Mouse (Mus musculus): ENCODE data around the gene Tcf7l2.

Gene Tcf7l2

DNA sequence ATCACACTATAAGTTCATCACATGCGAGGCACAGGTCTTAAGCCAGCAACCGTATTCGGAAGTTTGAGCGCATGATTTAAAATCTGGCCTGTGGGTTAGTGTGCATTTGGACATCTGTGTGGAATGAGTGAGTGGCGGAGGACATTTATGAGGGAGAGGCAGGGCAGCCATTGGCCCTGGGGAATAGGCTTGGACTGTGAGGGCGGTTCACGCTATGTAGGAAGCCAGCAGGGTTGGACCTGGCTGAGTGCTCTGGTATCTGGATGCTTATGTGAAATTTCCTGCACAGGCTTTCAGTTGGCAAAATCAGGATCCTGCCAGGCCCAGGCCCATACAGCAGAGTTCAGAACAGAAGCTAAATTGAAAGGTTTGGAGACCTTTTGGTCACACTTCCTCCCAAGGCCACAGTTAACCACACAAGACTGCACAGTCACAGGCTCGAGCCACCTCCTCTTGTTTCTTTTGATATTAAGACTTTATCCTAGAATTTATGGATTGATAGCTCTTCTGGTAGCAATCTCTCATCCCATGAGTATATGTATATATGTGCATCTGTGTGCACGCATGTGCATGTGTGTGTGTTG is 89.4 kb downstream of the Tcf7l2 start:
- DNase-seq (ENCODE audit: low spot score): no peak

DNA sequence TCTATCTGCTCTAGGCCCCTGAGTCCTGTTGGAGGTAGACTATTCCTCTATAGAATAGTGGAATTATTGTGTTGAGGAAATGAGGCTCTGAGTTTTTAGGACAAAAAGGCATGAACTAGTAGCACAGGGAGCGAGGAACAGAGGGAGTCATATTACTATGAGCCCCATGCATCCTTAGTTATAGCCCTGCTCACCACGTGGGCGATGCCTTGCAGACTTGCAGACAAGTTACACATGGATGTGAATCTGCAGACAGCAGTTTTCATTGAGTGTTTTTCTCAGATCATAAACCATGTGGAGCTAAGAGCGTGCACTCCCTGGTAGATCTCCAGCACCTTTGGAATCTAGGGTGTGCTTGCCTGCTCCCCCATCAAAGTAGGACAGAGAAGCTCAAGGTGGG is 90.5 kb downstream of the Tcf7l2 start:
- DNase-seq (ENCODE audit: low spot score): no peak

DNA sequence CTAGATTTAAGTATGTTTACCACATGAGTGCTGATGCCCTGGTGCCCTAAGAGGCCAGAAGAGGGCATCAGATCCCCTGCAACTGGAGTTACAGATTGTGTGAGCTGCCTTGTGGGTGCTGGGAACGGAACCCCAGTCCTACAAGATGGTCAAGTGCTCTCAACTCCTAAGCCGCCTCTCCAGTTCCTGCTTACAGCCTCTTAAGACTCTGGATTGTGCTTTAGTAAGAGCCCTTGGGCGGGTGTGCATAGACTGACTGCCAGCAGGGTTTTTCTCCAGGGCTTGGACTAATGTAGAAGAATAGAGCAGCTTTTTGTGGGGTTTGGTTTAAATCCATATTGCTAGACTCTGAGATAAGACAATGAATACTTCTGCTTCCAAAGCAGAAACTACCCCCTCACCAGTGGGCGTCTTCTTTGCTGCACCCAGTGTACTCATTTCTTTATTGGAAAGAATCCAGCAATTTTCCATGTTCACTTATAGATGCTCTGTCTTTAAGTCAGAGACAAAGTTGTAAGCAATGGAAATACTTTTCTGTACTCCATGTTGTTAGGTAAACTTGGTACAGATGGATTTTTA is 92.3 kb downstream of the Tcf7l2 start:
- no peak for DNase-seq (ENCODE audit: low spot score)

DNA sequence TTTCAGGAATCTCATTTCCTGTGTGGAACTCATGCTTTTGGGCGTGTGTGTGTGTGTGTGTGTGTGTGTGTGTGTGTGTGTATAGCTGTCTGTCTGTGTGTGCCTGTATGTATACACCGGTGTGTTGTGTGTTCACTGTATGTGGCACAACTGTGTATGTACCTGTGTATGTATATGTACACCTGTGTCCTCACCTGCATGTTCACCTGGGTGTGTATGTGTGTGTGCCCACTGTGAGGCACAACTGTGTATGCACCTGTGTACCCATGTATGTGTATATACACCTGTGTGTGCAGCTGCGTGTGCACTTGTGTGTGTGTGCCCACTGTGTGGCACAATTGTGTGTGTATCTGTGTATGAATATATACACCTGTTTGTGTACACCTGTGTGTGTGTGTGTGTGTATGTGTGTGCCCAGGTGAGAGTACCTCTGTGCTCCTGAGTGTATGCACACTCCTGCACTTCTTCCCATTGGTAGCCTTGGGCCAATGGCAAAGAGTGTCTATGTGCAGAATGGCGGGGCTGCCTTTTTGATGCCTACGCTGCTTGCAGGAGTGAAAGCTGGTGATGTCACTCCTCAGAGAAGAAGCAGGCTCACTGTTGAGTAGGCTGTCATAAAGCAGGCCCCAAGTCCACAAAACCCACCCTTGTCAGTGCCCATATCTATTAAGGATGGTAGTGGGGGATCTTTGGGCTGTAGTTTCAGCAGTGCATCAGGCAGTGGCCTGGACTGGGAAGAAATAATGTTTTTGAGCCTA is 95.5 kb downstream of the Tcf7l2 start:
- no peak for DNase-seq (ENCODE audit: low spot score)

DNA sequence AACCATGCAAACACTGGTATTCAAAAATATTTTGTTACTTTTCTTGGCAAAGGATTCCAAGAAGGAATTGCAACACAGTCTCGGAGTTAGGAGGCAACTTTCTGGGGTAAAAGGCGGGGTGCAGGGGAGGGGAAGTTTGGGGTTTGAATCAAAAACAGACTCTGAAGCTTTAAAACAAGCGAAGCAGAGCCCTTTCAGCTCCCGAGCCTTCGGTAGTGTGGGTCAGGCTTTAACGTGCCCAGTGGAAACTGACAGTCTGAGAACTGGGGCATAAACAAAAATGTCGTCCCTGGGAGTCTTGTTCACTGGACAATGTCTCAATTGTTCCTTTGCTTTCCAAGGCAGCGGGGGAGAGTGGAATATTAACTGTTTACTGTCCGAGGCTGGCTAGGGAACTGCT is 96.3 kb downstream of the Tcf7l2 start:
- DNase-seq (ENCODE audit: low spot score): no peak

DNA sequence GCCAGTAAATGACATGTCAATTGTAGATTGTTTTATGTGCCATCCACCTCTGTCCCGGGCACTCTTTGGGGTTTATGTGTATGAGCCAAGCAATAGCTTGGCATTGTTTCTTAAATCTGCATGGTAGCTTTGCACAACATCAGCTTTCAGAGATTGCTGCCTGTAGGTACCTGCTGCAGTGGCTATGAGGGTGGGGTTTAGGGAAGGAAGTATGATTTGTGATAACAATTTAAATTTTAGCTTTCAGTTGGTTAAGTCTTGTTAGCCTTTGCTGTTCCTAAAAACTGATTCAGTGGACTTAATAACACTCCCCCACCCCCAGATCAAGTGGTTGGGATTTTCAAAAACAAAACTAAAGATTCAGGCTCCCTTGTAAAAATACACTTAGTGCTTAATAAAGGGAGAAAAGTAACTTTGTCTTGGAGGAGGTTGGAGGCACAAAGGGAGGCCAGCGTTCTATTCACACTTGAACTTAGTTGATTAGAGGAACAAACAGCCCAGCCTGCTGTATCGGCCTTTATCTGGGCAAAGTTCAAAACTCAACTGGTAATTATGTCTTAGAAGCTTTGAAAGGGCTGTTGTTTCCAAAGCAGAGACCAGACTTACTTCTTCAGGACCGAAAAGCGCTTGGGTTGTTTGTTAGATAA is 96.9 kb downstream of the Tcf7l2 start:
- DNase-seq (ENCODE audit: low spot score): no peak

DNA sequence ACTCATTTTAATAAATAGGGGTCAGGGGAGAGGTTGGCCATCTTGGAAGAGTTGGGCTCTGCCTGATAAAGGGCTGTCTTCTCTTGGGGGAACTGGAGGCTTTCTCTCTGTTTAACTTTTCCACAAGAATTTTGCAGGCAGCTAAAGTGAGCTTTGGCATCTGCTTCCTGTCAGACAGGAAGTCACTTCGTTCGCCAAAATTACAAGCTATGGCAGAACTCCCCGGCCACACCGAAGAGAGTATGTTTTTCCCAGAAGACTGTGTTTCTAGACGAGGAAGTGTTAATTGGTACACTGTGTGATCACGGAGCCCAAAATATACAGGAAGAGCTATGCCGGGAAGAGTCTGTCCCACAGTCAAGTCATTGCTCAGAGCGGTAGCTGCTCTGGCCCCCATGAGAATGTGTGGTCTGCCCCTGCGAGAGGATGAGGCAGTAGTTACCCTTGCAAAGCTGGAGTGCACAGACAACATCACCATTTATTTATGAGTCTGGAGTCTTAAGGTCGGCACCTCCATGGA is 97.5 kb downstream of the Tcf7l2 start:
- DNase-seq (ENCODE audit: low spot score): no peak

DNA sequence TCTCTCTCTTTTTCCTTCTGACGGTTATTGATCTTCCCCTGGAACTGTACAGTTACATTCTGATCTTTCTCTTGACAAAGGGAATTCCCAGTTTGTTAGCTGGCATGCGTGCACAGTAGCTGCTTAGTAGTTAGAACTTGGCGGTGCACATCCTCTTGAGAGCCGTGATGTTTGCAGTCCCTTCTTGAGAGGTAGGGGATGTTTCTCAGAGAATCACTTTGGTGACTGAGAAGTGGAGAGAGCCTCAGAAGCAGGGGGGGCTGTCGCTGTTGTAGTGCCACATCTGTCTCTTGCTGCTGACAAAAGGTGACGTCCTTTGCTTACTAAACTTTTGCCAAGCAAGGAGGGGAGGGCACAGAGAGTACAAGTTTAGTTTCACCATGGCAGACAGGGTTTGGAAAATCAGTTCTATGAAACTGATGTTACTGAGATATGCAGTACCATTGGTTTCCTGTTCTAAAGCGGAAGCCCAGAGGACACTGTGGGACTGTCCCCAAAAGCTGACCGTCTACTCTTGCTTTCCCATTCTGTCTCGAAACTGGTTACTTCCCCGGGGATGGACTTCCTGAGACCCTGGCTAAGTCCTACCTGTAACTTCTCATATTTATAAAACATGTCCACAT is 99.0 kb downstream of the Tcf7l2 start:
- DNase-seq (ENCODE audit: low spot score): no peak

DNA sequence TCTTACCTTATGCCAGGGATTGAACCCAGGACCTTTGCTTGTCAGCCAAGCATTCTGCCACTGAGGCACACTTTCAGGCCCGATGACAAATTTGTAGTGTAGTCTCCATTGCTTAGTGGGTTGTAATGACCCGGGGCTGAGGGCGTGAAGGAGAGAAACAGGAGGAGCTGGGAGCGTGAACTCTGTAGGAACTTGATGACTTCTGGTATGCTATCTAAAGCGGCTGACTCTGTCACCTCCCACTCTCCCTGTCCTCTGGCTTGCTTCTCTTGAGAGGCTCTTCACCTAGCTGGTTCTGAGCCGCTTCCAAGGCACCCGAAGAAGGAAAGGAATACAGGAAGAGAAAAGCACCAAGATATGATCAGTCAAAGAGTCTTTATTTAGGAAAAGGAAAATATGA is 100.4 kb downstream of the Tcf7l2 start:
- DNase-seq (ENCODE audit: low spot score): no peak

DNA sequence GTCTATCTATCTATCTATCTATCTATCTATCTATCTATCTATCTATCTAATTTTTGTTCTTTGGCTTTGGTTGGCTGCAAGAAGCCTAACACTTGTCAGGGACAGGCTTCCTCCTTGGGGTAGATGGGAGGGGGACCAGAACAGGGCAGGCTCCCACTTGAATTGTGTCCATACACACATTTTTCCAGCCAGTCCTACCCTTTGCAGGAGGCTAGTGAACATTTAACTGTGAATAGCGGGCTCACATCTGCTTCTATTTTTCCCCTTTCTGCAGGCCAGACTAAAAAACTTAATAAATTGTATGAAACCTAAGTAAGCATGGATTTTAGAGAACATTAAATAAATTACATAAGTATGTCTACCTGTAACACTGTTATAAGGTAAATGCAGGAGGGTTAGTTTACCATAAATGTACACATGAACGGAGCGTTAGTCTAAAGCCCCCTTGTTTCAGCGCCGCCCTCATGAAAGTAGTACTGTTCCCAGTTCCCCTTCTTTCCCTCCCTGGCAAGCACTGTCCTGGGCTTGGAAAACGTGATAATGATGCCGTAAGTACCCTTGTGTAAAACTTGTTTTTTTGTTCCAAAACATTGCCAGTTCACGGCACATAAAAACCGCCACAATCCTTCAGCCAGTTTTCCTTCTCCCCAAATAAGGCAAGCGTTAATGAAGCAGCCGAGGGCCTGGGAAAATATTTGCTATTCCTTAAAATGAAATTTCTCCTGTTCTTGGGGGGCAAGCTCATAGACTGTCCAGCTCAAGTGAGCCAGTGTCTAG is 101.7 kb downstream of the Tcf7l2 start:
- DNase-seq (ENCODE audit: low spot score): no peak

DNA sequence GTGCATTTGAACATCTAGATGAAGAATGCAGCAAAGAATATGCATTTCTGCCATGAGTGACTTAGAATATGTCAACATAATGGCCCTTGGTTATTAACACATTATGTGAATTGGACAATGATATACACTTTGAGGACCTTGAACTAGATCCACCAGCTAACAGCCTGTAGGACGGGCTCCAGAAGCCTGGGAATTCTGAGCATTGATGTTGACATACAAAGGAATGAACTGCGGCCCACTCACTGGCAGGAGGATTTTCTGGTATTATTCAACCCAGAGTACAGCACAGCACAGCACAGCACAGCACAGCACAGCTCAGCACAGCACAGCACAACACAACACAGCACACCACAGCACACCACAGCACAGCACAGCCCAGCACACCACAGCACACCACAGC is 104.1 kb downstream of the Tcf7l2 start:
- no peak for DNase-seq (ENCODE audit: low spot score)

DNA sequence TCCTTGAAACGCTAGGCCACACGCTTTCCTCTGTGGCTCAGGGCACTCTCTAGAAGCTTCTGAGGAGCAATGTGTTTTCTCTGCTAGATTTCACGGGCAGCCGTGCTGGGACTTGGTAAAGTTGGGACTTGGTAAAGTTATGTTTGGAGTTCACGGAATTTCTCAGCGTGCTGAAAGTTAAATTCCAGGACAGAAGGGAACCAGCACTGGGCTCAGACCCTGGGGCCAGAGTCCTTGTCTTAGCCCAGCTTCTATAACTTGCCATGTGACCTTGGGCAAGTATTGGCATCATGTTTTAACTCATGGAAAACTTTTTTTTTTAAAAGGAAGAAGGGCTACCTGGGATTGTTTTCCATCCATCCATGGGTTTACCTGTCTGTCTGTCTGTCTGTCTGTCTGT is 104.6 kb downstream of the Tcf7l2 start:
- no peak for DNase-seq (ENCODE audit: low spot score)

DNA sequence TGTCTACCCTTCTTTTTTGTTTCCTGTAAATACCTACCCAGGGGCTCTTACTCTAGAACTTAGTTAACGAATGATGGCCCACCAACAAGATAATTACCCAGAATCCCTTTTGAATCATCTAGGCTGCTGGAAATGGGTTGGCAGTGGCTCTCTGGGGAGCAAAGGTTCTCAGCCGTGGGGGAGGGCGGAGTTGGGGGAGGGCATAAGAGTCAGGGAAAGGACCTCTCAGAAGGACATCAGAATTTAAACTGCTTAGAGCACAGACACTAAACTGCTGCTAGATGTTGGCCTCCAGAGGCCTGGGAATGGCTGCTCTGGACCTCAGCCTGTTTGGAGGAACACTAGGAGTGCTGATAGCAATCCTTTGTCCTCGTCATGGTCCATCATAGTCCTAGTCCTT is 105.4 kb downstream of the Tcf7l2 start:
- DNase-seq (ENCODE audit: low spot score): no peak

DNA sequence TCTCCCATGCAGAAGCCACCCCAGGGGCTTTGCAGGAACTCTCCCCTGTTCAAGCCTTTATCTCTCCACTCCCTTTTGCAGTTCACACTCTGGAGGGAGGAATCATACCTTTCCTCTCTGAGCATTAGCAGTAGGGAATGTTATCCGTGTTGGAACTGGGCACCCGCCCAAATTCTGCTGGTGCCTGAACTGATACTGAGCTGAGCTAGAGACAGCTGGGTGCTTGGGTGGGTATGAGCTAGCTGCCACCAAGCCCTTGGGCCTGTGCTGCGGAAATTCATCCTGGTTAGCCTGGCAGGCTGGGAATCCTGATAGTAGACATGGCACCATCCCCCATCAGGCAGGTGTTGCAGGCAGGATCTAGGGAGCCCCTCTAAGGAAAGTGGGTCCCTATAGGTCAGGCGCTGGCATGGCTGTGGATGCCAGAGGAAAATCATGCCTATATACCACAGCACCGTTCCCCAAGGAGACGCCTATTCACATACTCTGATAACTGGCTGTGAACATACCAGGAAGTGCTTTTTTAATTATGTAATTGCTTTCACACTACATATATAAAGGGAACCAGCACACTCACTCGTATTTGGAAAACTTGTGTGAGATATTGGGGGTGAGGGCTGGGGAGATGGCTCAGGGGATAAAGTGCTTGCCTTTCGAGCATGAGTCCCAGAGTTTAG is 108.9 kb downstream of the Tcf7l2 start:
- DNase-seq (ENCODE audit: low spot score): peak; percentile 26

DNA sequence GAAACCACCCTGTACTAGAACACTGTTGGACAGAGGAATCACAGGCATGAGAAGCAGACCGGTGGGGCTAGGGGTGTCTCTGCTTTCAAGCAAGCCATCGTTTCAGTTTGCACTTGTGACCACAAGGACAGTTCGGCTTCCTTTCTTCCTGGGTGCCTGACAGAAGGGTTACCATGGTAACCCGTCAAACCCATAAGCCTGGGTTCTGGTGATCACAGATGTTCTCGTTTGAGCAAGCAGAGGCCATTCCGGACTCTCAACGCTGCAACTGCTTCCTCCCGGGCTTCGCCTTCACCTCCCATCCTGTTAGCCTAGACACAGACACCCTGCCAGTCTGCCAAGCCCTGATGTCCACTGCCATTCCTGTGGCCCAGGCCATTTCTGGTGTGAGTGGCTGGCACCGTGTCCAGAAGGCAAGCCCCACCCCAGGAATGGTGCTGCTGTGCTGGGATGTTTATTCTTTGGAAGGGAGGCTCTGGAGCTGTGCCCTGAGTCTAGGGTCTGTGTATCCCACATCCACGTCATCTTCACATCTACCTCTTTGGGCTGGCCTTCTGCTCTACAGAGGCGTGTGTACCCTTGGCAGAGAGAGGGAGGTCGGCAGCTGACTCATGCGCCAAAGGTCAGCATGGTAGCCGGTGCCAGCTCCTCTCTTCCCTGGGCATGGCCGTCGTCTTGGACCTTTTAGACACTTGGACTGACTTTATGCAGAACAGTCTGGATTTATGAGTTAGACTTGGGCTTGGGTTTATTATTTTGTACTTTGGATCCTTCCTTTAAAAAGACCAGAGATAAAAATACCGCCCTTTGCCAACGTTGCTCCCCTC is 110.1 kb downstream of the Tcf7l2 start:
- peak; percentile 15 for DNase-seq (ENCODE audit: low spot score)

DNA sequence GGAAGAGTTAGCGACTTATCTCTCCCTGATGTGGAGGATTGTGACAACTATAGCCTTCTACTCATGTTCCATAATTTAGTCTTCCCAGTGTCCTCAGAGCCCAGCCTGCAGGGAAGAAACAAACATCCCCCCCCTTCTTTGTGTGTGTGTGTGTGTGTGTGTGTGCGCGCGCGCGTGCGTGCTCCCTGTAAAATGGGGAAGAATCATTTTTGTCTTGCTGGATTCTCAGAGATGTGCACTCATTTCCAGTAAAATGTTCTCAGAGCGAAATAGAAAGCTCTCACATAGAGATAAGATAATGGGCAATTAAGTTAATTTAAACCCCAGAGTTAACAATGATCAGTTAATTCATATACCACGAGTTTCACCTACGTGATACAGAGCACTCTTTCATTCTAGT is 112.8 kb downstream of the Tcf7l2 start:
- DNase-seq (ENCODE audit: low spot score): no peak

DNA sequence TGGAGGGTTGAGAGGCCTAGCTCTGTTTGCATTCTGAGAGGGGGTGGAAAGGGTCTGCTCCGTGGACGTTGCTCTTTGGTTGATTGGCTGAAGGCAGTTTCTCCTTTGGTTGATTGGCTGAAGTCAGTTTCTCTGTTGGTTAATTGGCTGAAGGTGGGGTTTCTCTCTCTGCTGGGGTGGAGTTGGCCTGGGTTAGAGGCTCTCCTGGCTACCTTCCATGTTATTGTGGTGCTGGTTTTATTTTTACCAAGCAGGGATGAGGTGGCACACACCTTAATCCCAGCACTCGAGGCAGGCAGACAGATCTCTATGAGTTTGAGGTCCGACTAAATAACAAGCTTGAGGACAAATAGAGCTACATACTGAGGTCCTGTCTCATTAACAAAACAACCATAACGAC is 114.0 kb downstream of the Tcf7l2 start:
- no peak for DNase-seq (ENCODE audit: low spot score)

DNA sequence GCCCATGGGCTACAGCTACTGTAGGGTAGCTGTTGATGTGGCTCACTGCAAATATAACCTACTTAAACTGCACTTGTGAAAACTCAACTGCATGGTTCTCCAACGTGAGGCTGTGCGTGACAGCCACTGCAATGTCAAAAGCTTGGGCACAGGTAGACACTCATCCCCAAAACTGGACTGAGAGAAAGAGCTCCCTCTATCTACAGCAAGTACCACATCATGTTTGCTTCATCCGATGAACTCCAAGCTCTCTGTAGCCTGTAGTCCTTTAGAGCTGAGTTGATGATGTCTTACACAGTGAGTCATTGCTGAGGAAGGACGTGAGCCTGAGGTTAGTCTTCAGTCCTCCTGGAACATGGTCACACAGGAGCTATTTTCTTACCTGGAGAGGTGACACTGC is 115.7 kb downstream of the Tcf7l2 start:
- DNase-seq (ENCODE audit: low spot score): no peak

DNA sequence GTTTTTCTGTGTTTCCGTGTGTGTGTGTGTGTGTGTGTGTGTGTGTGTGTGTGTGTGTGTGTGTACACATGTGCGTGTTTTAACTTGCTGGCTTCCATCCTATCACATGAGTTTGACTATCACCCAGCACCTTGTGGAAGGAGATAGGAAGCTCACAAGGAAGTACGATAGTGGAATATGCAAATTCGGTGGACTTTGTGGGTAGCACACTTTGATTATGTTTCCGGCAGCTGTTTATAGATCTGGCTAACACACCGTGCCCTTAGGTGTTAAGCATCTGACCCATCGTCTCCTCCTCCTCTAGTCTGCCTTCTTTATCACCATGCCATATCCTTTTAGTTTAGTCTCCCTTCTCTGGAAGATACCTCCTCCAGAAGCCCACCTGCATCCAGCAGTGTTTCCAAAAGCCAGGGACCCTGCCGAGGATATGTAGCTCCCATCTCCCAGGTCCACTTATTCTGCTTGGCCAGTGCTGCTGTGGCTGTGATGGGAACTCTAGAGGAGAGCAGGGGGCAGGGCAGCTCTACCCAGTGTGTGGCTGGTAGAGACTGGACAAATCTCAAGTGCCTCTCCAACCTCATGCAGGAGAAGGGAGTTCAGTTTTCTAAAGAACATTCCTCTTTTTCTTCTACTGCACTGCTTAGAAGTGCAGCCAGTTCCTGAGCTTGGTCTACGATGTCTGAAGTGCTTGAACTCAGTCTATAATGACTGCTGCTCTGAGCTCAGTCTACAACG is 118.6 kb downstream of the Tcf7l2 start:
- DNase-seq (ENCODE audit: low spot score): no peak

DNA sequence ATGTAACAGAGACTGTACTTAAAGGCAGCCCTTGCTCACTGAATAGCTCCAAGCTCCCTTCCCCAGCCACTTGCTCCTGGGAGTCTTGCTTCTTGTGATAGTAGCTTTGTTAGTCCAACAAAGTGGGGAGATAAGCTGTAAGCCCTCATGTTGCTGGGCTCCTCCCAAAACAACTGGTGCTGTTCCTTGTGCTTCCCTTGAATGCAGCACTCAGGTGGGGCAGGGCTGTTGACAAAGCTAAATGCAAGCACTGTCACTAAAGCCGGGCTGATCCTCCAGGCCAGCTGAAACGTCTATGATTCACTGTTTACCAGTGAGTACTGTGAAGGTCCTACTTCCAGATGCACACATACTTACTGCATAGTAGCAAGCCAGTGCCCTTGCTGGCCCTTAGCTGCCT is 120.1 kb downstream of the Tcf7l2 start:
- no peak for DNase-seq (ENCODE audit: low spot score)
